ENCODE assay signal across 22 mouse cellular contexts in genomic region chr9:99419951-99420701, GRCm38 (mm10). TPM values are rescaled to one million over a fixed set of nuclear protein-coding genes. Genes with fewer than 3 reads are reported as not detected.
DNase-seq lines count a peak whose midpoint lies in the region; TF ChIP-seq lines count a peak whose summit lies in the region.
"Had no signal": no experiment of that assay in that cellular context is flagged by ENCODE, and none has a peak within 500 bp of the region (broad histone marks: within the 10 kb centered on the region; RNA-seq: fewer than 3 reads in every experiment).

No protein-coding gene starts in this region.

- DNase-seq in gastrocnemius, adult 2 months, result no peak
- no peak for DNase-seq in gastrocnemius, postnatal 25 days
- DNase-seq in R1 (ENCODE audit: low read depth, low spot score), result peak; percentile 98
- peak; percentile 24 for DNase-seq in lung, postnatal 14 days
- DNase-seq in natural killer cell, adult 2 months (ENCODE audit: low spot score in 2 of 2), result no peak
- DNase-seq in cerebellum, postnatal 36 days, result no peak
- no peak for DNase-seq in yolk sac, embryonic 10.5 days (ENCODE audit: low spot score)
- DNase-seq: adrenal gland, postnatal 14 days; B cell, adult 2 months; cerebellum, adult 18-20 months; cerebellum, adult 9-11 months; gastrocnemius, postnatal 10 days; heart, postnatal 36 days had no signal

- TF ChIP-seq CTCF in gastrocnemius, adult 2 months (IDR thresholded peaks at IDR 0.05), result no peak
- TF ChIP-seq CTCF in E14TG2a.4 (conservative IDR thresholded peaks at IDR 0.05; ENCODE audit: low read length), result no peak

- H3K9me3 ChIP-seq in E14TG2a.4 (ENCODE audit: low read length), result no peaks in the 10 kb centered on the region
- H3K9me3 ChIP-seq: embryonic facial prominence, embryonic 12.5 days; forebrain, embryonic 15.5 days; G1E; heart, embryonic 12.5 days; hindbrain, embryonic 15.5 days had no signal

- intact Hi-C loops in gastrocnemius, adult 2 months (cut with DNase I), result no loop called here

- peaks cover 15% of the 10 kb centered on the region for H3K36me3 ChIP-seq in E14TG2a.4 (ENCODE audit: insufficient read depth, low read length)
- H3K36me3 ChIP-seq: embryonic facial prominence, embryonic 12.5 days; forebrain, embryonic 15.5 days; G1E; heart, embryonic 12.5 days; hindbrain, embryonic 15.5 days had no signal

- H3K4me1 ChIP-seq in E14TG2a.4 (replicated peaks; ENCODE audit: low read depth, low read length), result peaks cover 100% of the 10 kb centered on the region

- peak overlapping the region; percentile 20 for H3K27ac ChIP-seq in gastrocnemius, adult 2 months
- H3K27ac ChIP-seq: embryonic facial prominence, embryonic 12.5 days; forebrain, embryonic 15.5 days; hindbrain, embryonic 15.5 days had no signal

- no peaks in the 10 kb centered on the region for H3K27me3 ChIP-seq in E14TG2a.4 (ENCODE audit: insufficient read depth, low read length)
- H3K27me3 ChIP-seq: embryonic facial prominence, embryonic 12.5 days; forebrain, embryonic 15.5 days; heart, embryonic 12.5 days; hindbrain, embryonic 15.5 days had no signal

- 0 out of 2 replicates have a peak overlapping the region, but pooled peaks have one; percentile 4 for H3K4me3 ChIP-seq in gastrocnemius, adult 2 months
- peak overlapping the region; percentile 79 for H3K4me3 ChIP-seq in E14TG2a.4 (replicated peaks; ENCODE audit: low read length)
- H3K4me3 ChIP-seq: embryonic facial prominence, embryonic 12.5 days; forebrain, embryonic 15.5 days; heart, embryonic 12.5 days; hindbrain, embryonic 15.5 days had no signal

RNA-seq across cellular contexts. Expression of gene Mras, which starts 17.1 kb away (rescaled TPM):
- 1 to 10 TPM; 5.0 to 5.7 TPM for total RNA-seq in gastrocnemius, adult 2 months (2021)
- 1 to 10 TPM; 4.1 to 6.8 TPM for total RNA-seq in gastrocnemius, postnatal 25 days (2021)

RNA-seq across cellular contexts. Expression of gene Nme9, which starts 31.1 kb away (rescaled TPM):
- not detected for total RNA-seq in gastrocnemius, adult 2 months (2021)
- total RNA-seq in gastrocnemius, postnatal 25 days (2021), result not detected
- total RNA-seq: adrenal gland, adult 18-20 months; adrenal gland, postnatal 14 days; common myeloid progenitor, adult 5-6 weeks; G1E; gastrocnemius, postnatal 10 days; heart, adult 8-10 months; heart, postnatal 36 days had no signal

Comparison
In these comparisons a context has a peak if more than half of its experiments do, and no peak if none do; other contexts are left out.
1. DNase-seq: peak in R1 (single experiment) and lung, postnatal 14 days (single experiment); none in gastrocnemius, adult 2 months (single experiment), gastrocnemius, postnatal 25 days (single experiment), natural killer cell, adult 2 months (0 of 2), cerebellum, postnatal 36 days (0 of 2) and yolk sac, embryonic 10.5 days (single experiment).